Mouse (Mus musculus): ENCODE measurements at regions not wholly inside any gene's neighbourhood (a gene's known extent, or its start where the extent isn't known, plus 50 kb on each side); places are given as distances from the start of the nearest gene placed in this dataset.

GRCm38 (mm10) chr17:13472460-13473062 is 118.2 kb downstream of the Tcp10c start:
- TF ChIP-seq GATA1 (IDR thresholded peaks at IDR 0.05; ENCODE audit: low read length) (no peak), TAL1 (IDR thresholded peaks at IDR 0.05; ENCODE audit: low read length) (no peak)
- Histone ChIP-seq H3K9me3 (ENCODE audit: control insufficient read depth, low read length) (no peaks in the 10 kb centered on the region), H3K4me1 (ENCODE audit: control insufficient read depth) (no peaks in the 10 kb centered on the region), H3K4me3 (replicated peaks) (no peak overlapping the region), H3K36me3 (ENCODE audit: control insufficient read depth) (no peaks in the 10 kb centered on the region), H3K27me3 (ENCODE audit: control insufficient read depth) (no peaks in the 10 kb centered on the region)

- TF ChIP-seq GATA1 (IDR thresholded peaks at IDR 0.05; ENCODE audit: low read length) = no peak
- no peak for TF ChIP-seq TAL1 (IDR thresholded peaks at IDR 0.05; ENCODE audit: low read length)
- Histone ChIP-seq H3K9me3 (ENCODE audit: control insufficient read depth, low read length) (no peaks in the 10 kb centered on the region), H3K27me3 (ENCODE audit: control insufficient read depth) (no peaks in the 10 kb centered on the region), H3K4me3 (replicated peaks) (no peak overlapping the region), H3K36me3 (ENCODE audit: control insufficient read depth) (no peaks in the 10 kb centered on the region), H3K4me1 (ENCODE audit: control insufficient read depth) (no peaks in the 10 kb centered on the region)
These were observed 120.1 kb downstream of the Tcp10c start for GRCm38 (mm10) chr17:13474310-13475094.

- Histone ChIP-seq H3K9me3 (ENCODE audit: control insufficient read depth, low read length) (no peaks in the 10 kb centered on the region), H3K4me3 (replicated peaks) (no peak overlapping the region), H3K27me3 (ENCODE audit: control insufficient read depth) (no peaks in the 10 kb centered on the region), H3K36me3 (ENCODE audit: control insufficient read depth) (no peaks in the 10 kb centered on the region), H3K4me1 (ENCODE audit: control insufficient read depth) (no peaks in the 10 kb centered on the region)
- TF ChIP-seq GATA1 (IDR thresholded peaks at IDR 0.05; ENCODE audit: low read length) (no peak), TAL1 (IDR thresholded peaks at IDR 0.05; ENCODE audit: low read length) (no peak)
These were observed 124.6 kb downstream of the Tcp10c start for GRCm38 (mm10) chr17:13478866-13479571.

- no peaks in the 10 kb centered on the region for H3K9me3 ChIP-seq (ENCODE audit: control insufficient read depth, low read length)
- no peak for TF ChIP-seq TAL1 (IDR thresholded peaks at IDR 0.05; ENCODE audit: low read length)
- TF ChIP-seq GATA1 (IDR thresholded peaks at IDR 0.05; ENCODE audit: low read length) = no peak
- H3K4me1 ChIP-seq (ENCODE audit: control insufficient read depth) = no peaks in the 10 kb centered on the region
- H3K4me3 ChIP-seq (replicated peaks) = no peak overlapping the region
- no peaks in the 10 kb centered on the region for H3K36me3 ChIP-seq (ENCODE audit: control insufficient read depth)
- H3K27me3 ChIP-seq (ENCODE audit: control insufficient read depth) = no peaks in the 10 kb centered on the region
These were observed 125.2 kb downstream of the Tcp10c start for GRCm38 (mm10) chr17:13479572-13480063.

- TF ChIP-seq TAL1 (IDR thresholded peaks at IDR 0.05; ENCODE audit: low read length) = no peak
- TF ChIP-seq GATA1 (IDR thresholded peaks at IDR 0.05; ENCODE audit: low read length) = no peak
- H3K27me3 ChIP-seq (ENCODE audit: control insufficient read depth) = no peaks in the 10 kb centered on the region
- H3K36me3 ChIP-seq (ENCODE audit: control insufficient read depth) = no peaks in the 10 kb centered on the region
- no peak overlapping the region for H3K4me3 ChIP-seq (replicated peaks)
- no peaks in the 10 kb centered on the region for H3K9me3 ChIP-seq (ENCODE audit: control insufficient read depth, low read length)
- no peaks in the 10 kb centered on the region for H3K4me1 ChIP-seq (ENCODE audit: control insufficient read depth)
These were observed 127.2 kb downstream of the Tcp10c start for GRCm38 (mm10) chr17:13481445-13482085.

GRCm38 (mm10) chr17:13482136-13482535 is 127.8 kb downstream of the Tcp10c start:
- TF ChIP-seq GATA1 (IDR thresholded peaks at IDR 0.05; ENCODE audit: low read length) = no peak
- Histone ChIP-seq H3K4me1 (ENCODE audit: control insufficient read depth) (no peaks in the 10 kb centered on the region), H3K9me3 (ENCODE audit: control insufficient read depth, low read length) (no peaks in the 10 kb centered on the region), H3K4me3 (replicated peaks) (no peak overlapping the region), H3K27me3 (ENCODE audit: control insufficient read depth) (no peaks in the 10 kb centered on the region), H3K36me3 (ENCODE audit: control insufficient read depth) (no peaks in the 10 kb centered on the region)

GRCm38 (mm10) chr17:13487291-13488215 is 133.2 kb downstream of the Tcp10c start:
- 0 out of 2 replicates have a peak, but pooled peaks cover 2% of the 10 kb centered on the region for H3K9me3 ChIP-seq (ENCODE audit: control insufficient read depth, low read length)
- H3K27me3 ChIP-seq (ENCODE audit: control insufficient read depth) = no peaks in the 10 kb centered on the region
- H3K36me3 ChIP-seq (ENCODE audit: control insufficient read depth) = no peaks in the 10 kb centered on the region
- H3K4me1 ChIP-seq (ENCODE audit: control insufficient read depth) = no peaks in the 10 kb centered on the region
- TF ChIP-seq GATA1 (IDR thresholded peaks at IDR 0.05; ENCODE audit: low read length) = no peak
- TF ChIP-seq TAL1 (IDR thresholded peaks at IDR 0.05; ENCODE audit: low read length) = no peak
- no peak overlapping the region for H3K4me3 ChIP-seq (replicated peaks)

Measured in erythroblast, embryonic 14.5 days (primary cell).